Mouse (Mus musculus): ENCODE data around the gene Derl3. TPM values are rescaled to one million over a fixed set of nuclear protein-coding genes. Genes with fewer than 3 reads are reported as not detected.

Gene Derl3
- polyA plus RNA-seq, 1 experiment from 2014 or later, result 3.5 TPM

- WGBS, result 1% methylated on average over 51 of the region's 51 CpGs
- H3K4me3 ChIP-seq (replicated peaks), result peak within 1 kb of the TSS; percentile 49
- H3K27ac ChIP-seq, result no peak within 1 kb of the TSS
- H3K9ac ChIP-seq (replicated peaks), result peak within 1 kb of the TSS; percentile 45
- peak; percentile 24; the same call in 1 of the 2 replicates for ATAC-seq (ENCODE audit: insufficient number of reproducible peaks, insufficient read depth, low FRiP score, low TSS enrichment, low read depth)
- H3K4me1 ChIP-seq (replicated peaks), result peaks cover 32% of the 10 kb centered on the region
- H3K27me3 ChIP-seq, result peaks cover 55% of the 10 kb centered on the region
- peak within 1 kb of the TSS; percentile 87 for H3K4me2 ChIP-seq
- no peaks in the 10 kb centered on the region for H3K36me3 ChIP-seq
- no peaks in the 10 kb centered on the region for H3K9me3 ChIP-seq
These were observed 42.7 kb downstream of the Derl3 start, which contains the start of gene Mmp11 for GRCm38 (mm10) chr10:75935680-75936541. TSS of gene Mmp11 (minus strand) at chr10:75936496.

GRCm38 (mm10) chr10:75936909-75937667 is 43.9 kb downstream of the Derl3 start:
- no peaks in the 10 kb centered on the region for H3K9me3 ChIP-seq
- H3K27me3 ChIP-seq, result peaks cover 46% of the 10 kb centered on the region
- no peaks in the 10 kb centered on the region for H3K36me3 ChIP-seq
- no peak overlapping the region for H3K4me2 ChIP-seq
- ATAC-seq (ENCODE audit: insufficient number of reproducible peaks, insufficient read depth, low FRiP score, low TSS enrichment, low read depth), result no peak
- no peak overlapping the region for H3K9ac ChIP-seq (replicated peaks)
- no peak overlapping the region for H3K4me3 ChIP-seq (replicated peaks)
- WGBS, result 35% methylated on average over 18 of the region's 18 CpGs
- peaks cover 22% of the 10 kb centered on the region for H3K4me1 ChIP-seq (replicated peaks)
- no peak overlapping the region for H3K27ac ChIP-seq

- Histone ChIP-seq H3K9ac (replicated peaks) (no peak overlapping the region), H3K27ac (no peak overlapping the region), H3K9me3 (no peaks in the 10 kb centered on the region), H3K36me3 (no peaks in the 10 kb centered on the region), H3K27me3 (peaks cover 46% of the 10 kb centered on the region), H3K4me3 (replicated peaks) (no peak overlapping the region), H3K4me1 (replicated peaks) (peaks cover 14% of the 10 kb centered on the region), H3K4me2 (no peak overlapping the region)
- ATAC-seq (ENCODE audit: insufficient number of reproducible peaks, insufficient read depth, low FRiP score, low TSS enrichment, low read depth), result no peak
- 54% methylated on average over 10 of the region's 10 CpGs for WGBS
These were observed 44.8 kb downstream of the Derl3 start for GRCm38 (mm10) chr10:75937851-75938643.

GRCm38 (mm10) chr10:75939481-75940234 is 46.4 kb downstream of the Derl3 start:
- peaks cover 44% of the 10 kb centered on the region for H3K27me3 ChIP-seq
- no peak for ATAC-seq (ENCODE audit: insufficient number of reproducible peaks, insufficient read depth, low FRiP score, low TSS enrichment, low read depth)
- no peaks in the 10 kb centered on the region for H3K9me3 ChIP-seq
- H3K4me2 ChIP-seq, result no peak overlapping the region
- H3K4me1 ChIP-seq (replicated peaks), result peaks cover 10% of the 10 kb centered on the region
- no peak overlapping the region for H3K9ac ChIP-seq (replicated peaks)
- 40% methylated on average over 9 of the region's 9 CpGs for WGBS
- no peaks in the 10 kb centered on the region for H3K36me3 ChIP-seq
- H3K4me3 ChIP-seq (replicated peaks), result no peak overlapping the region
- H3K27ac ChIP-seq, result no peak overlapping the region

- Histone ChIP-seq H3K27ac (no peak within 1 kb of the TSS), H3K36me3 (no peaks in the 10 kb centered on the region), H3K4me1 (replicated peaks) (peaks cover 8% of the 10 kb centered on the region), H3K9ac (replicated peaks) (no peak within 1 kb of the TSS), H3K9me3 (no peaks in the 10 kb centered on the region), H3K4me3 (replicated peaks) (no peak within 1 kb of the TSS), H3K27me3 (peaks cover 36% of the 10 kb centered on the region), H3K4me2 (no peak within 1 kb of the TSS)
- no peak for ATAC-seq (ENCODE audit: insufficient number of reproducible peaks, insufficient read depth, low FRiP score, low TSS enrichment, low read depth)
- 84% methylated on average over 5 of the region's 5 CpGs for WGBS
These were observed 47.3 kb downstream of the Derl3 start, which contains the start of gene Gm867 for GRCm38 (mm10) chr10:75940520-75940919. TSS of gene Gm867 (minus strand) at chr10:75940672.

- Histone ChIP-seq H3K9ac (replicated peaks) (no peak overlapping the region), H3K4me1 (replicated peaks) (peaks cover under 1% of the 10 kb centered on the region), H3K9me3 (no peaks in the 10 kb centered on the region), H3K4me3 (replicated peaks) (no peak overlapping the region), H3K36me3 (no peaks in the 10 kb centered on the region), H3K4me2 (no peak overlapping the region), H3K27me3 (peaks cover 29% of the 10 kb centered on the region), H3K27ac (no peak overlapping the region)
- 75% methylated on average over 9 of the region's 9 CpGs for WGBS
- no peak for ATAC-seq (ENCODE audit: insufficient number of reproducible peaks, insufficient read depth, low FRiP score, low TSS enrichment, low read depth)
These were observed 48.0 kb downstream of the Derl3 start for GRCm38 (mm10) chr10:75941042-75941824.

- Histone ChIP-seq H3K36me3 (no peaks in the 10 kb centered on the region), H3K9ac (replicated peaks) (no peak within 1 kb of the TSS), H3K4me3 (replicated peaks) (no peak within 1 kb of the TSS), H3K9me3 (no peaks in the 10 kb centered on the region), H3K4me1 (replicated peaks) (no peaks in the 10 kb centered on the region), H3K27me3 (peaks cover 12% of the 10 kb centered on the region), H3K27ac (no peak within 1 kb of the TSS), H3K4me2 (no peak within 1 kb of the TSS)
- WGBS, result 84% methylated on average over 15 of the region's 15 CpGs
- ATAC-seq (ENCODE audit: insufficient number of reproducible peaks, insufficient read depth, low FRiP score, low TSS enrichment, low read depth), result no peak
These were observed 49.7 kb downstream of the Derl3 start, which contains the start of gene Vpreb3 for GRCm38 (mm10) chr10:75942736-75943477. TSS of gene Vpreb3 (plus strand) at chr10:75943057.

GRCm38 (mm10) chr10:75944066-75944772 is 51.0 kb downstream of the Derl3 start:
- Histone ChIP-seq H3K4me3 (replicated peaks) (no peak overlapping the region), H3K9me3 (no peaks in the 10 kb centered on the region), H3K27ac (no peak overlapping the region), H3K27me3 (peaks cover 8% of the 10 kb centered on the region; the same call in 1 of the 2 replicates), H3K9ac (replicated peaks) (no peak overlapping the region), H3K36me3 (no peaks in the 10 kb centered on the region), H3K4me2 (no peak overlapping the region), H3K4me1 (replicated peaks) (no peaks in the 10 kb centered on the region)
- WGBS, result 48% methylated on average over 11 of the region's 11 CpGs
- ATAC-seq (ENCODE audit: insufficient number of reproducible peaks, insufficient read depth, low FRiP score, low TSS enrichment, low read depth), result no peak

GRCm38 (mm10) chr10:75945213-75945612 is 52.0 kb downstream of the Derl3 start:
- H3K9ac ChIP-seq (replicated peaks), result no peak overlapping the region
- peaks cover 14% of the 10 kb centered on the region for H3K27me3 ChIP-seq
- H3K4me1 ChIP-seq (replicated peaks), result no peaks in the 10 kb centered on the region
- no peak for ATAC-seq (ENCODE audit: insufficient number of reproducible peaks, insufficient read depth, low FRiP score, low TSS enrichment, low read depth)
- no peaks in the 10 kb centered on the region for H3K9me3 ChIP-seq
- no peaks in the 10 kb centered on the region for H3K36me3 ChIP-seq
- H3K27ac ChIP-seq, result no peak overlapping the region
- H3K4me3 ChIP-seq (replicated peaks), result no peak overlapping the region
- 94% methylated on average over 7 of the region's 7 CpGs for WGBS
- H3K4me2 ChIP-seq, result no peak overlapping the region

Data from limb, embryonic 12.5 days (tissue).